Mouse (Mus musculus): ENCODE measurements around the gene Mrps26.

- TF ChIP-seq TAL1 (IDR thresholded peaks at IDR 0.05; ENCODE audit: low read length) (no peak), GATA1 (IDR thresholded peaks at IDR 0.05; ENCODE audit: low read length) (no peak)
Observed at GRCm38 (mm10) chr2:130528457-130528856, 35.1 kb upstream of the Mrps26 start.
